Mouse (Mus musculus) left cerebral cortex, adult 9 months (tissue): Measurements from ENCODE around the gene Hoxc4.

Source experiments
- DNase-seq, 2 experiments: peaks; one replicate each; pipeline ENCODE4 v3.0.0; 2022; ENCODE audit warnings: low spot score in 2 of 2

Hoxc4 gene

DNA sequence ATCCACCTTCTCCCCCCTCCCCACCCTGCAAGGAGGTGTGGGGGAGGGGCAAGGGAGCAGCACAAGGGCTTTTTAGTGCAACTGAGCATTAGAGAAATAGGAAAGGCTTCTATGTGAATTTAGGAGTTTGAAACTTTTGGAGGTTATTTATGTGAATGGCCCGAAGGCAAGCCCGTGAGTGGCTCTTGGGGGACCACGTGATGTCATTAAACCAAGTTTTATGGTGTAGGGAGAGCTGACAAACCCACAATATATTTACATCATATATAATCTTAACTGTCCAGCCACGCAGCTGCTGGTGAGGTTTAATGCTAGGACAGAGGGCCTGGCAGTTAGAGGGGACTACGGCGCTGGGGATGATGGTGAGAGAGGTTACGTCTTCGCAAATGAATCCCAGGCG lies at the start of gene Hoxc4:
TSS of gene Hoxc4 (plus strand) at position 299 of the 400 bp plus-strand sequence.
- no peak for DNase-seq

DNA sequence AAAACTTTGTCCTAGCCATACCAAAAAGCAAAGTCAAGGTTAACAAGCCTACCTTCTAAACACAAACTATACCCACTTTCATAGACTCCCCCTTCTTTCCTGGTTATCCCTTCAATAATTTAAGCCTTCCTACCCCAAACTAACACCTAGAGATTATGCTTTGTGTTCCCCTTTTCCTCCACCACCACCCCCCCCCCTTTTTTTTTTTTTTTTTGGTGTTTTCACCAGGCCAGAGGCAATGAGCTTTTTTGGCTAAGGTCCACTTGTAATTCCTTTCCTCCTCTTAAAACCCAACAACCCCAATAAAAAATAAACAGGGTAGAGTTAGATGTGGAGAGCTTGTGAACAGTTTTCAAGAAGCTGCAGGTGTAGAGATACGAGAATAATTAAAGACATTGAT lies 49.4 kb upstream of the Hoxc4 start:
- no peak for DNase-seq

DNA sequence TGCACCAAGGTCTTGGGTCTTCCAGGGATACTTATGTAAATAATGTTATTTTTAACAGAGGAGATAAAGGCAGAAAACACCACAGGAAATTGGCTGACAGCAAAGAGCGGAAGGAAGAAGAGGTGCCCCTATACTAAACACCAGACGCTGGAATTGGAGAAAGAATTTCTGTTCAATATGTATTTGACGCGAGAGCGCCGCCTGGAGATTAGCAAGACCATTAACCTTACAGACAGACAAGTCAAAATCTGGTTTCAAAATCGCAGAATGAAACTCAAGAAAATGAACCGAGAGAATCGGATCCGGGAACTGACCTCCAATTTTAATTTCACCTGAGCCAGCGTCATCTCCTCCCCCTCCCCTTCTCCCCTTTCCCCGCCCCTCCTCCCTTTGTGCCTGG lies 48.0 kb upstream of the Hoxc4 start:
- DNase-seq, result no peak

DNA sequence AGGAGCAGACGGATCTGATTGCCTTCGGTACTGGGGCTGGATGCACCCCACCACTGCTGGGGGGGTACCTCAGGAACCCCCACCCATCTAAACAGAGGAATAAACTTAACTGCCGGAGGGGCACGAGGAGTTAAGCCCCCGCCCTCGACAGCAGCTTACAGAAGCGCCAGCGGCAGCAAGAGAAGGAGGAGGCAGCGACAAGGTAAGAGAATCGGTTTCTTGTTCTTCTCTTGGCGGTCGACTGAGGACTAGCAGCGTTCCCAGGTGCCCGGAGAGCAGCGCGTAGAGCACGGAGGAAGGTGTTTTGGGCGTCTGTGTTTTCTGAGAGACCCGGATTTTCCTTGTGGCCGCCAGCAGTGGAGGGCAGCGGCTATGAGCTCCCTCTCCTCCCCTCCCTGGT lies 46.5 kb upstream of the Hoxc4 start:
- DNase-seq, result no peak

DNA sequence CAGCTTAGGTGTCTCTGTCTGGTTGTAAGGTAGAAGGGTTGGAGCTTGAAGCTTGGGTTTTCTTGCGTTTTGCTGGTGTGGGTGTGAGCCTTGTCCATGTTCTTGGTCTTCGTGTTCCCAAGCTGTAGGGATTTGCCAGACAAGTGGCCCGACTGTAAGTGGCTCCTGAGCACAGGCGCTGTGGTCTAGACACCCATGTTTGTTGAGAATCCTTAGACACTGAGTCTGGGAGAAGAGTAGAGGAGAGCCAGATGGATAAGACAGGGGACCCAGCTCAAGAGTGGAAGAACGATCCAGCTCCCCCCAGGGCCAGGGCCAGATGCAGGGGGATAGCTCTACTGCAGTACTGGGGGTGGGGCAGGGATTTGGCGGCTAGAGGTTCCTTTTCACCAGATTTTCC lies 46.0 kb upstream of the Hoxc4 start:
- no peak for DNase-seq

DNA sequence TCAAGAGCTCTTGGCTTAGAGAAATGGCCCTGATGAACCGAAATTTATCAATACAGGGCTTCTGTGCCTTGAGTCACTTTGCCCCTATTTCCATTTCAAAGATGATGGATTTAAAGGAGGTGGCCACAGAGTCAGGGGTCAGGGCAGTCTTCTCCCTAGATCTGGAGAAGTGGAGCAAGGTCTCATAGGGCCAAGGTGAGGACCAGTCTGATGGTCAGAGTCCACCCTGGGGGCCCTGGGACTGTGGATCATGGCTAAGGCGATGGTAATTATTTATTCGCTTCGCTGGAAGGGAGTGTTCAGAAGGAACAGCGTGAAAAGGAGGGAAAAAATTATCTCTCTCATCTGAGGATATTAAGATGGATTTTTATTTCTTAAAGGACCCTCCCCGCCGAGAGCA lies 43.7 kb upstream of the Hoxc4 start:
- no peak for DNase-seq

DNA sequence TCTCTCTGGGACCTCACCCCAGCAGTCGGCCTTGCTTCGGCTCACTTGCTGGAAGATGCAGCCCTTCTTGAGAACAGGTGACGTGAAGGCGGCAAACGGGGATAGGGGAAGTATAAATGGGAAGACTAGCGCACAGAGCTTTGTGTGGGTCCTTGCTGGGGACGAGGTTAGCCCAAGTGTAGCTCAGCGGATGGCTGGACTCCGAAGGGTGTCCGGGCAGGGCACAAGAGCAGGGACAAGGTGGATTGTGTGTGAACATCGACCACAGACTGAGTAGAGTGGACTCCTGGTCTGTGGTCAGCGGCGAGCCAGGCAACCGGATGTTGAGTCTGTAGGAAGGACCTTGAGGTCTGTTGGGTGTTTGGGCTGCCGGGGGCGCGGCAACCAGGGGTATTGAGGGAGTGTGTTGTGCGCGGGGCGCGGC lies 43.0 kb upstream of the Hoxc4 start:
- DNase-seq, result no peak

DNA sequence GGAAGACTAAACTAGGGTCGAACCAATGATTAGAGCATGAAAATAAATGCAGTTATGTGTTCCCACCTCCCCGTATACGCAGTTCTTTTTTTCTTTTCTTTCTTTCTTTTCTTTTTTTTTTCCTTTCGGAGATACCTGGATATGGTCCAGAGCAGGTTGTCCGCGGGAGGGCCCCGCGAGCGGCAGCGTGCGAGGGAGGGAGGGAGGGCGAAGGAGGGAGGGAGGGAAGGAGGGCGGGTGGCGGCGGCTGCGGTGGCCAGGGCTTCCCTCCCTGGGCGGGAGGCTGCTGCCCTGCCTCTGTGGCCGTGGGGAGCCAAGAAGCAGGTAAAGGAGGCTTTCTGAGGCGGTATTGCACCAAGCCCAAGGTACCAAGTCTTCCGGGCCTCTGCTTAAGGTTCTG lies 42.6 kb upstream of the Hoxc4 start, which contains the start of gene Hoxc9:
TSS of gene Hoxc9 (plus strand) at position 269 of the 400 bp plus-strand sequence.
- no peak for DNase-seq

DNA sequence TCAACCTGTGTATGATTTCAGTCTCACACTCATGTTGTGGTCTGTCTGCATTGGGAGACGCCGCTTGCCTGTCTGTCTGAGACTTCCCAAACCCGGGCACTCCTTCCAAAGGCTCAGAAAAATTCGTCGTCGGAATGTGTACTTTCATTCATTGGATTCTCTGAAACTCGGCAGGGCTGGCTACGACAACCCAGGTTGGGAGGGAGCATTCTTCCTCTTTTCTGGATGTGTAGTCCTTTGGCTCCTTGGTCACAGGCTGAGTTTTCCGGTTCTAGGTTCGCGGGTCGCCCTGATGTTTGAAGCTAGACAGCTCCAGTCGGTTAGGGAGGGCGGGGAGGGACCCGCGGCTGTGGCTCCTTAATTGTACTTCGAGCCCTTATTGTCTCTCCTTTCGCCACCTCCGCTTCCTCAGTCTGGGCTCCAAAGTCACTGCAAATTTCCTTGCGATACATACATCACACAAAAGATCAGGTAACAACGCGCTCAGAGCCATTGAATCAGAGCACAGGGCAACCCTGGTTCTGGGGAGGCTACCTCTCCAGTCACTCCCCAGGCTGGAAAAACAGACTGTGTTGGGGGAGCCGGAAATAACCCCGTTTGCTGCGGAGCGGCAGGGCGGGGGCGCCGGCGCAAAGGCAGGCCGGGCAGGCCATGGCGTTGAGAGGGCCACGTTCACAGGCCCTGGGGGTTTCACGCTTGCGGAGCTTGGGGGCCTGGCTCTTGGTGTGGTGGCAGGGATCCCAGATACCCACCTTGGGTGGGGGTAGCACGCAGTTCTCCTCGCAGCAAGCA lies 41.9 kb upstream of the Hoxc4 start:
- DNase-seq, result no peak

DNA sequence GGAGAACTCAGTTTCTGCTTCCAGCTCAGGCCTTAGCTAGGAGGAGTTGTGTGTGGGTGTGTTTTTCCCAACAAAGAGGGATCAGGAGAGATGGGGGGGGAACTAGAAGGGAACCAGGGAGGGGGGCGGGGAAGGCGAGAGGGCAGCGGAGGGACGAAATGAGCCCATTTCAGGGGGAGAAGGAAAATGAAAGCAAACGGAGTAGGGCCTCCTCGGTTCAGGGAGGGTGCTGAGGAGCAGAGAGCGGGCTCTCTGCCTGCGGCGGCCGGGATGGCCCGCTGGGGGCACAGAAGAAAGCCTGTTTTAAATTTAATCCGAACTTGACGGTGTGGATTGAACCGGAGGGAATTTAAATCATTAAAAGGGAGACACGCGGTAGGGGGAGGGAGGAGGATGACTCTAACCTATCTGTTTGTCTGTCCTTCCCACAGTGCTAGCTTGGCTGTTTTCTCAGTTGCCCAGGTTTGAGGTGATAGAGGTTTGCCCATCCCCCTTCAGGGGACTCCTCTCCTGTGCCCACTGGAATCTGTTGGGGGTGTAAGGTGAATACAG lies 41.2 kb upstream of the Hoxc4 start:
- DNase-seq, result no peak

DNA sequence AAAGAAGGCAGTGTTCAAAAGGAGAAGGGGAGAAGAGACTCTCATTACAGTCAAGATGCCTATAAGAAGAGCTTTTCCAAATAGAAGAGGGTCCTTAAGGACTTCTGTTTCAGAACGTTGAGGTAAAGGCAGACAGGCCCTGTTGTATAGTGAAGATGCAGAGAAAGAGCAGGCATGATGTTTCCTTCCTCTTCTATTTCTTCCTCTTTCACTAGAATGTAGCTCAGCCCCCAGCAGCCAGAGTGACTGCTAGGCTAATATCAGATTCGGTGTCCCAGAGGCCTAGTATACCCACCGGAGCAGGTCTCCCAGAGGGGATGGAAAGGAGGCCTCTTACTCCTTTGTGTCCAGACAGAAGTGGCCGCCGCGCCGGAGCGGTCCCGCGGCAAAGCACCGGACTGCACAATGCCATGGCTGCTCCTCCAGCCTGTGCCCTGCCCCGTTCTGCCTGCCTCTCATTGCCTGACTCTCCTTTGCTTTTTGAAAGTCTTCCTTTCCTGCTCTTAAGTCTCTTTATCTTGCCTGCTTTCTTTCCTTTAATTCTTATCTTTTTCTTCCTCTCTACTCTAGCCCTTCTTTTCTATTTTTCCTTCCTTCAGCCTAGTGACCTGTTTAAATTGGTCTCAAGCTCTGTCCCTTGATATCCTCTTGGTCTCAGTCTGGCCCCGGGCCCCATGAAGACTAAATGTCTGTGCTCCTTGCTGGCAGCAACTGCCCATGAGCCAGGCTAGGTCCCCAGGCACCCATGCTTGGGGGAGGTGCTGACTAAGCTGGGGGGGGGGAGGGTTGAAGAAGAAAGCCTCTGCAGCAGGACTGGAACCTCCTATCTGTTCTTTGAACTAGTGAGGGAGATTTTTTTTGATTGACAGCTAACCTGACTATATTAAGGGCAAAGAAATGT lies 39.9 kb upstream of the Hoxc4 start:
- DNase-seq, result no peak

DNA sequence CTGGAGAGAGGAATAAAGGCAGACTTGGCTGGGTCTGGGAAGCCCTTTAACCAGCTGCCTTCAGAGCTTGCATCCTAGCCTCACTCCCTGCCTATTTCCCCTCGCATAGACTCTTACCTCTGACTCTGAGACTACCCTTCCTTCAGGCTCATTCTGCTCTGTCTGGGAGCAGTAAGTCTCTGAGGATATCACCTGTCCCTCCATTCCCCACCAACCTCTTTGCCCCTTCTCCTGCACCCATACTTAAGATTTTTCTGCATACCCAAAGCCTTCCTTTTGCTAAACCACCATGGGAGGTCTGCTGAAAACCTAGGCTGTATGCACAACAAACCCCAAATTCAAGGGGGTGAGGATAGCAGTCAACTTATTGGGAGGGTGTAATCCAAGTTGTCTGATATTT lies 38.8 kb upstream of the Hoxc4 start:
- DNase-seq, result no peak

DNA sequence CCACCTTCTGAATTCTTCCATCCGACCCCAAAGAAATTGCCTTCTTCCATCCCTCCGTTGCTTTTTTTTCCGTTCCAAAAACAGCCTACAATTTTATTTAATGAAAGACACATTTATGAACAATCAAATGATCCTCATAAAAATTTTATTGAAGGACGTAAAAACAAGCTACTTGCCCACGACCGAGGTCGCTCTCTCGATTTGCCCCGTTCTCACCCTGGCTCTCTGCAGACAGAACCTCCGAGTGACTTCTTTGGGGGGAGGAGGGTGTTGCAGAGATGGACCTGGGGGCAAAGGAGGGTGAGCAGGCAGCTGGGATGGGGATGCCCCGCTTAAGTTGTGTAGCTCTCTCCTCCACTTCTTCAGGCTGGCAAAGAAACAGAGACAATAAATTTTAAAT lies 38.4 kb upstream of the Hoxc4 start:
- no peak for DNase-seq

DNA sequence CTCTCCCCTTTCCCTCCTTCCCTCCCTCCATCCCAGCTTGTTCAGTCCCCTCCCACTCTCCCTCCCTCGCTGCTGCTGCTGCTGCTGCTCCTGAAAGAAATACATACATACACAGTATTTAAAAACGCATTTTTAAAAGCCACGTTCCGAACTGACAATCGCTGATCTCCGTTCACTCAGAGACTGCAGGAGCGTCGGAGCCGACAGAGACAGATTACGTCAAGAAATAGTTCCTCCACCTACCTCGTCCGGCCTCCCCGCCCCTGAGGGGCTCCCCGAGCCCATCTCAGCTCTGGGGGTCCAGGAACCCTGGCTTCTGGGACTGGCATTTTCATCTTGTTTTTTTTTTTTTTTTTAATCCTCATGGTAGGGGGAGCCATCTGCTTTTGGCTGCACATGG lies 37.8 kb upstream of the Hoxc4 start:
- DNase-seq, result no peak

DNA sequence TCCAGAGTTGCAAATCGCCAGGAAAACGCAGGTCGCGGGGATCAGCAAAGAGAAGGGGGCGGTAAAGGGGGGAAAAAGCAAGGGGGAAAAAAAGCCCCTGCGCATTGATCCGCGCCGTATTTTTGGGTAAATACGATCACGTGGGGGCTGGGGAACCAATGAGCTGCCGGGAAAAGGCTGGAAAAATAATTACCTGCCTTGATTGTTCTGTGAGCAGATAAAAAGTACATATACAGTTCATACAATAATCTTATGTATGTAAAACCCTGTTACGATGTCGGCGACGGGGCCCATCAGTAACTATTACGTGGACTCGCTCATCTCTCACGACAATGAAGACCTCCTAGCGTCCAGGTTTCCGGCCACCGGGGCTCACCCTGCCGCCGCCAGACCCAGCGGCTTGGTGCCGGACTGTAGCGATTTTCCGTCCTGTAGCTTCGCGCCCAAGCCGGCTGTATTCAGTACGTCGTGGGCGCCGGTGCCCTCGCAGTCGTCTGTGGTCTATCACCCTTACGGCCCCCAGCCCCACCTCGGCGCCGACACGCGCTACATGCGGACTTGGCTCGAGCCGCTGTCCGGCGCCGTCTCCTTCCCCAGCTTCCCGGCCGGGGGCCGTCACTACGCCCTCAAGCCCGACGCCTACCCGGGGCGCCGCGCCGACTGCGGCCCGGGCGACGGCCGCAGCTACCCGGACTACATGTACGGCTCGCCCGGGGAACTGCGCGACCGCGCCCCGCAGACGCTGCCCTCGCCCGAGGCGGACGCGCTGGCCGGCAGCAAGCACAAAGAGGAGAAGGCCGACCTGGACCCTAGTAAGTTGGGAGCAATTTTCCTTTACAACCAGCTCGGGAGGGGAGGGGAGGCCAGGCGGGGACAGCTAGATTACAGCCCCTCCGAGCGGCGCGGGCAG lies 37.1 kb upstream of the Hoxc4 start:
- DNase-seq, result no peak

DNA sequence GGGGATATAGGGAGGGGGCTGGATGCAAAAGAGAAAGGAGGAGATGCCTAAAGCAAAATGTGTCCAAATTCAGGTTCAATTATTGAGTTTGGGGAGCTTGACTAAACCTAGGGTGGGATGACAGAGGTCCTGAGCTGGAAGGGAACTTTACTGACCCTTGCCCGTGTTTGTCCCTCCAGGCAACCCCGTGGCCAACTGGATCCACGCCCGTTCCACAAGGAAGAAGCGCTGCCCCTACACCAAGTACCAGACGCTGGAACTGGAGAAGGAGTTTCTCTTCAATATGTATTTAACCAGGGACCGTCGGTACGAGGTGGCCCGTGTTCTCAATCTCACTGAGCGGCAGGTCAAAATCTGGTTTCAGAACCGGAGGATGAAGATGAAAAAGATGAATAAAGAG lies 35.0 kb upstream of the Hoxc4 start:
- DNase-seq, result no peak

DNA sequence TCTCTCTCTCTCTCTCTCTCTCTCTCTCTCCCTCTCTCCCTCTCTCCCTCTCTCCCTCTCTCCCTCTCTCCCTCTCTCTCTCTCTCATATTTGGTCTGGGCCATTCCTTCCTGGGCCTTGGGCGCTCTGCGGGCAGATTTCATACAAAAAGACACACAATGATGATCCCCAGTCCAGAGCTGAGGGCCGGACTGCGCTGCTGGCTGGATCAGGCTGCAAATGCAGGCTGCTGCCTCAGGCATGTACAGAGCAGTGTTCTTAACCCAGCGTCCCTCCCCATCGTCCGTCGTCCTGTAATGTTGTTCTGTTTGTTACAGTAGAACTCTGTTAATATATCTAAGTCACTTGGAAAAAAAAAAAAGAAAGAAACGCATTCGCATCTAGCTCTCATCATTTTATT lies 34.2 kb upstream of the Hoxc4 start:
- DNase-seq, result no peak

DNA sequence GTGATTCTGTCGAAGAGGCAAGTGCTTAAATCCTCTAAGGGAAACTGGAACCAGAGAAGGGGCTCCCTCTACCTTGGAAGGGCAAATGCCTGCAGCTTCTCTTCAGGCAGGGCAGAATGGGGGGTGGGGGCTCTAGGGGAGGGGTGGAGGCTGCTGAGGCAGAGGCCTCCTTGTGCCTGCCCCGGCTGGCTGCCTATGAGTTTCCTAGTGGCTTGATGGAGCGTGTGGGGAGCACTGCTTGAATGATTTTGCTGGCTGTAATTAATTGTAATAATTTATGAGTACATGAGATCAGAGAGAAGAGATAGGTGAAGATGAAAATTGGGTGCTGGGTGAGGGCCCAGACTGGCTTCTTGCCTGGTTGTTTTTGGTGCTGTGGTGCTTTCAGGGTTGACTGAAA lies 33.8 kb upstream of the Hoxc4 start:
- no peak for DNase-seq

DNA sequence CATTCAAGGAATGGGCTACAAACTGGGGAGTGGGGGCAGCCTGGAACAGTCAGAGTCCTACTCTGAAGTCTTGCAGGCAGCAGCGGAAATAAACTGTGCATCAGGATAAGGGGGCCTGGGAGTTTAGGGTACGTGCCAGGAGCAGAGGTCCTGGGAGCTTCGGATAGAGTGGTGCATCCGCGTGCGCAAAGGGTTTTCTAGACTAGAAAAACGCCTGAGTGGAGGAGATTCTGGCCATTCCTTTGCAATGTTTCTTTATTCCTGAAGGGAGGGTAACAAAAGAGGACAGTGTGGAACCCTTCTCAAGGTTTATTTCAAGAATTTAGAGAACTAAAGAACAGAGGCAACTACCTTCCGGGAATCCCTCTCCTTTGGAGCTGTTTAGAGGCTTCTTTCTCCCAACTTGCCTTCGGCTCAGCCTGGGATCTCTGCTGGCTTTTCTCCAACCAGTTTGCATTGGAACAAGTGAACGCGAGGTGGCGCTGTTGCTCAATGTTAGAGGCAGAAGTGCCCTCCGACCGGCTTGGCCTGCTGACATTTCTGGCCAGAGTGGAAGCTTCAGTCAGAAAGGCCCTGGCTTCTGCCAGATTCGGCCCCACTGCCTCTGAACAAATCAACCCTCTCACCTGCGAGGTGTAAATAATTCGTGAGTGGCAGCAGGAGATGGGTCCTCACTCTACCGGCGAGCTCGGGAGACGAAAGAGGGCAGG lies 31.5 kb upstream of the Hoxc4 start:
- DNase-seq, result peak in 1 of 2 experiments; percentile 84

DNA sequence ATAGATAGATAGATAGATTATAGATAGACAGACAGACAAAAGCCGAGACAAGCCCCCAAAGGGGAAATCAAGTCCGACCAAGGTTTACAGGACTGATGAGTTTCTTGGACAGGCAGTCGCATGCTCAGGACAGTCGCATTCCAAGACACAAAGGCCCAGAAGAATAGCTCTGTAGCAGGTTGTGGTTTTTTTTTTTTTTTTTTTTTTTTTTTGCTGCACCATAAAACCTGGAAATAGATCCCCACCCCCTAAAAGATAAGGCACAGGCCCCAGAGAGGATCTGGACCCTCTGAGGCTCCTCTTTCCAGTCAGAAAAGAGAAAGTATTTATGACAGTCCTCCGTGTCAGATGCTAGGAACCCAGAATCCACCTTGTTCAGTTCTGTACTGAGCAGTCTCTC lies 30.7 kb upstream of the Hoxc4 start:
- no peak for DNase-seq
